Mouse (Mus musculus): ENCODE measurements around the gene Gm8994. TPM values are rescaled to one million over a fixed set of nuclear protein-coding genes. Genes with fewer than 3 reads are reported as not detected.

Gene Gm8994
- polyA plus RNA-seq, 1 experiment from 2014 or later: not detected

- ATAC-seq (ENCODE audit: low read depth): no peak
- no peak overlapping the region for H3K4me2 ChIP-seq (ENCODE audit: low read depth, low read length)
- no peak overlapping the region for H3K27ac ChIP-seq (ENCODE audit: low read length)
- no peaks in the 10 kb centered on the region for H3K4me1 ChIP-seq (ENCODE audit: control insufficient read depth, low read depth, low read length)
- no peak overlapping the region for H3K9ac ChIP-seq (ENCODE audit: low read depth, low read length)
- no peaks in the 10 kb centered on the region for H3K9me3 ChIP-seq (replicated peaks; ENCODE audit: control insufficient read depth, low read length)
- H3K4me3 ChIP-seq (ENCODE audit: low read depth, low read length): no peak overlapping the region
- 51% methylated on average over 7 of the region's 7 CpGs for WGBS (ENCODE audit: insufficient replicate concordance)
- H3K27me3 ChIP-seq (ENCODE audit: control insufficient read depth, insufficient read depth, low read depth, low read length): no peaks in the 10 kb centered on the region
- H3K36me3 ChIP-seq (ENCODE audit: control insufficient read depth, insufficient read depth): no peaks in the 10 kb centered on the region
Measured at GRCm38 (mm10) chr6:136345641-136346040, 18.3 kb downstream of the Gm8994 start.

GRCm38 (mm10) chr6:136347053-136347452 is 19.7 kb downstream of the Gm8994 start:
- Histone ChIP-seq H3K27me3 (ENCODE audit: control insufficient read depth, insufficient read depth, low read depth, low read length) (no peaks in the 10 kb centered on the region), H3K36me3 (ENCODE audit: control insufficient read depth, insufficient read depth) (no peaks in the 10 kb centered on the region), H3K4me1 (ENCODE audit: control insufficient read depth, low read depth, low read length) (no peaks in the 10 kb centered on the region), H3K9ac (ENCODE audit: low read depth, low read length) (no peak overlapping the region), H3K4me2 (ENCODE audit: low read depth, low read length) (no peak overlapping the region), H3K4me3 (ENCODE audit: low read depth, low read length) (no peak overlapping the region), H3K27ac (ENCODE audit: low read length) (no peak overlapping the region), H3K9me3 (replicated peaks; ENCODE audit: control insufficient read depth, low read length) (no peaks in the 10 kb centered on the region)
- no peak for ATAC-seq (ENCODE audit: low read depth)
- 56% methylated on average over 5 of the region's 5 CpGs for WGBS (ENCODE audit: insufficient replicate concordance)

GRCm38 (mm10) chr6:136347631-136348030 is 20.3 kb downstream of the Gm8994 start:
- H3K27ac ChIP-seq (ENCODE audit: low read length): no peak overlapping the region
- no peak overlapping the region for H3K4me3 ChIP-seq (ENCODE audit: low read depth, low read length)
- no peaks in the 10 kb centered on the region for H3K9me3 ChIP-seq (replicated peaks; ENCODE audit: control insufficient read depth, low read length)
- no peaks in the 10 kb centered on the region for H3K27me3 ChIP-seq (ENCODE audit: control insufficient read depth, insufficient read depth, low read depth, low read length)
- ATAC-seq (ENCODE audit: low read depth): no peak
- no peak overlapping the region for H3K4me2 ChIP-seq (ENCODE audit: low read depth, low read length)
- H3K9ac ChIP-seq (ENCODE audit: low read depth, low read length): no peak overlapping the region
- WGBS (ENCODE audit: insufficient replicate concordance): 42% methylated on average over 9 of the region's 9 CpGs
- no peaks in the 10 kb centered on the region for H3K36me3 ChIP-seq (ENCODE audit: control insufficient read depth, insufficient read depth)
- H3K4me1 ChIP-seq (ENCODE audit: control insufficient read depth, low read depth, low read length): no peaks in the 10 kb centered on the region

GRCm38 (mm10) chr6:136353399-136354184 is 26.3 kb downstream of the Gm8994 start:
- Histone ChIP-seq H3K9ac (ENCODE audit: low read depth, low read length) (no peak overlapping the region), H3K9me3 (replicated peaks; ENCODE audit: control insufficient read depth, low read length) (no peaks in the 10 kb centered on the region), H3K4me3 (ENCODE audit: low read depth, low read length) (no peak overlapping the region), H3K36me3 (ENCODE audit: control insufficient read depth, insufficient read depth) (no peaks in the 10 kb centered on the region), H3K4me2 (ENCODE audit: low read depth, low read length) (no peak overlapping the region), H3K27me3 (ENCODE audit: control insufficient read depth, insufficient read depth, low read depth, low read length) (no peaks in the 10 kb centered on the region), H3K27ac (ENCODE audit: low read length) (no peak overlapping the region), H3K4me1 (ENCODE audit: control insufficient read depth, low read depth, low read length) (no peaks in the 10 kb centered on the region)
- WGBS (ENCODE audit: insufficient replicate concordance): 36% methylated on average over 11 of the region's 11 CpGs
- no peak for ATAC-seq (ENCODE audit: low read depth)

- Histone ChIP-seq H3K27me3 (ENCODE audit: control insufficient read depth, insufficient read depth, low read depth, low read length) (no peaks in the 10 kb centered on the region), H3K4me1 (ENCODE audit: control insufficient read depth, low read depth, low read length) (no peaks in the 10 kb centered on the region), H3K4me3 (ENCODE audit: low read depth, low read length) (no peak overlapping the region), H3K27ac (ENCODE audit: low read length) (no peak overlapping the region), H3K9me3 (replicated peaks; ENCODE audit: control insufficient read depth, low read length) (no peaks in the 10 kb centered on the region), H3K36me3 (ENCODE audit: control insufficient read depth, insufficient read depth) (no peaks in the 10 kb centered on the region), H3K4me2 (ENCODE audit: low read depth, low read length) (no peak overlapping the region), H3K9ac (ENCODE audit: low read depth, low read length) (no peak overlapping the region)
- ATAC-seq (ENCODE audit: low read depth): no peak
- 75% methylated on average over 5 of the region's 5 CpGs for WGBS (ENCODE audit: insufficient replicate concordance)
Measured at GRCm38 (mm10) chr6:136358471-136358870, 31.1 kb downstream of the Gm8994 start.

- Histone ChIP-seq H3K27ac (ENCODE audit: low read length) (no peak overlapping the region), H3K27me3 (ENCODE audit: control insufficient read depth, insufficient read depth, low read depth, low read length) (no peaks in the 10 kb centered on the region), H3K4me2 (ENCODE audit: low read depth, low read length) (no peak overlapping the region), H3K9me3 (replicated peaks; ENCODE audit: control insufficient read depth, low read length) (no peaks in the 10 kb centered on the region), H3K4me1 (ENCODE audit: control insufficient read depth, low read depth, low read length) (no peaks in the 10 kb centered on the region), H3K9ac (ENCODE audit: low read depth, low read length) (no peak overlapping the region), H3K36me3 (ENCODE audit: control insufficient read depth, insufficient read depth) (no peaks in the 10 kb centered on the region), H3K4me3 (ENCODE audit: low read depth, low read length) (no peak overlapping the region)
- 65% methylated on average over 8 of the region's 8 CpGs for WGBS (ENCODE audit: insufficient replicate concordance)
- no peak for ATAC-seq (ENCODE audit: low read depth)
Measured at GRCm38 (mm10) chr6:136363313-136363712, 36.0 kb downstream of the Gm8994 start.

GRCm38 (mm10) chr6:136364008-136364407 is 36.7 kb downstream of the Gm8994 start:
- no peak overlapping the region for H3K27ac ChIP-seq (ENCODE audit: low read length)
- no peaks in the 10 kb centered on the region for H3K4me1 ChIP-seq (ENCODE audit: control insufficient read depth, low read depth, low read length)
- no peak for ATAC-seq (ENCODE audit: low read depth)
- H3K36me3 ChIP-seq (ENCODE audit: control insufficient read depth, insufficient read depth): no peaks in the 10 kb centered on the region
- WGBS (ENCODE audit: insufficient replicate concordance): 62% methylated on average over 4 of the region's 4 CpGs
- no peaks in the 10 kb centered on the region for H3K27me3 ChIP-seq (ENCODE audit: control insufficient read depth, insufficient read depth, low read depth, low read length)
- no peak overlapping the region for H3K4me2 ChIP-seq (ENCODE audit: low read depth, low read length)
- no peak overlapping the region for H3K9ac ChIP-seq (ENCODE audit: low read depth, low read length)
- H3K4me3 ChIP-seq (ENCODE audit: low read depth, low read length): no peak overlapping the region
- H3K9me3 ChIP-seq (replicated peaks; ENCODE audit: control insufficient read depth, low read length): no peaks in the 10 kb centered on the region

- Histone ChIP-seq H3K36me3 (ENCODE audit: control insufficient read depth, insufficient read depth) (no peaks in the 10 kb centered on the region), H3K4me3 (ENCODE audit: low read depth, low read length) (no peak overlapping the region), H3K27me3 (ENCODE audit: control insufficient read depth, insufficient read depth, low read depth, low read length) (no peaks in the 10 kb centered on the region), H3K4me1 (ENCODE audit: control insufficient read depth, low read depth, low read length) (no peaks in the 10 kb centered on the region), H3K9ac (ENCODE audit: low read depth, low read length) (no peak overlapping the region), H3K4me2 (ENCODE audit: low read depth, low read length) (no peak overlapping the region), H3K27ac (ENCODE audit: low read length) (no peak overlapping the region), H3K9me3 (replicated peaks; ENCODE audit: control insufficient read depth, low read length) (no peaks in the 10 kb centered on the region)
- ATAC-seq (ENCODE audit: low read depth): no peak
- 57% methylated on average over 12 of the region's 12 CpGs for WGBS (ENCODE audit: insufficient replicate concordance)
Measured at GRCm38 (mm10) chr6:136364430-136365098, 37.2 kb downstream of the Gm8994 start.

- no peaks in the 10 kb centered on the region for H3K36me3 ChIP-seq (ENCODE audit: control insufficient read depth, insufficient read depth)
- H3K4me3 ChIP-seq (ENCODE audit: low read depth, low read length): no peak overlapping the region
- H3K4me1 ChIP-seq (ENCODE audit: control insufficient read depth, low read depth, low read length): no peaks in the 10 kb centered on the region
- H3K9ac ChIP-seq (ENCODE audit: low read depth, low read length): no peak overlapping the region
- H3K27ac ChIP-seq (ENCODE audit: low read length): no peak overlapping the region
- no peaks in the 10 kb centered on the region for H3K9me3 ChIP-seq (replicated peaks; ENCODE audit: control insufficient read depth, low read length)
- no peaks in the 10 kb centered on the region for H3K27me3 ChIP-seq (ENCODE audit: control insufficient read depth, insufficient read depth, low read depth, low read length)
- no peak overlapping the region for H3K4me2 ChIP-seq (ENCODE audit: low read depth, low read length)
- ATAC-seq (ENCODE audit: low read depth): no peak
Measured at GRCm38 (mm10) chr6:136376097-136376496, 48.8 kb downstream of the Gm8994 start.

All from liver, embryonic 16.5 days (tissue).